ENCODE assay signal across 26 mouse cellular contexts in the genomic region with DNA sequence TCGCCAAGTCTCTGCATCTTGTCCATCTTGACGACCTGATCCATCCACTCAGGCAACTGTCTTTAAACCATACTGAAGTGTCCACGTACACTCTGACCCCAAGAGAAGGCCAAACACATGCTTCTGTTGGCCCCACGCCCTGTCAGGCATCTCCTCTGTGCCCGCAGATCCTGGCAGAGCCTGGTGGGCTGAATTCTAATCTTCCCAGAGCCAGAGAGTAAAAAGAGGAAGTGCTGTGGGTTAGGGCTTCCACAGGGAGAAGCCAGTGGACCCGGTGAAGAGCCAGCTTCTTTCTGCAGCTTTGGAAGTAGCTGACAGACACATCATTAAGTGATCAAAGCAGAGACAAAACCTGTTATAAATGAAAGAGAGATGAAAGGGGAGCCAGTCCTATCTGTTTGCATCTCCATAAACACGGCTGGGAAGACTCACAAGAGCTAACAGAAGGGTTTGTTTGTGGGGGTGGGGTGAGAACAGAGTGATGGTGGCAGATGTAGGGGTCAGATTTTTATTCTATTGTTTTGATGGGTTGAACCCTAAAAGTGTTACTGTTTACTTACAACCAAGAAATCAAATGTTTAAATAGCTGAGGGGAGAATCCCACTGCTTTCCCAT. TPM values are rescaled to one million over a fixed set of nuclear protein-coding genes. Genes with fewer than 3 reads are reported as not detected.
DNase-seq lines count a peak whose midpoint lies in the region; TF ChIP-seq lines count a peak whose summit lies in the region.
"Had no signal": no experiment of that assay in that cellular context is flagged by ENCODE, and none has a peak within 500 bp of the region (broad histone marks: within the 10 kb centered on the region; RNA-seq: fewer than 3 reads in every experiment).

No protein-coding gene starts in this region.

- H3K27ac ChIP-seq in layer of hippocampus, adult 2 months, result peak overlapping the region; percentile 53; the same call in 1 of the 2 replicates
- H3K27ac ChIP-seq: embryonic facial prominence, embryonic 10.5 days; embryonic facial prominence, embryonic 15.5 days; gastrocnemius, adult 2 months; heart, embryonic 10.5 days; heart, embryonic 15.5 days; kidney, embryonic 15.5 days; liver, embryonic 12.5 days; neural tube, embryonic 15.5 days; stomach, embryonic 15.5 days had no signal

- no peak for DNase-seq in layer of hippocampus, adult 2 months (ENCODE audit: low spot score in 2 of 2)
- no peak for DNase-seq in layer of hippocampus, adult 11-12 months (ENCODE audit: low spot score)
- peak; percentile 20 to 30 for DNase-seq in lung, postnatal 4 days
- no peak for DNase-seq in lung, postnatal 36 days
- DNase-seq in MEL-GATA-1-ER (ENCODE audit: extremely low read depth, low read depth), result peak; percentile 65
- no peak for DNase-seq in cerebellum, adult 18-20 months
- DNase-seq: adrenal gland, postnatal 14 days; cerebellum, adult 11-12 months; gastrocnemius, adult 2 months; kidney, adult 18-20 months; kidney, postnatal 36 days; layer of hippocampus, postnatal 36 days; left cerebral cortex, postnatal 4 days; liver, postnatal 0 days; midbrain, embryonic 14.5 days; retina, postnatal 1 day; right cerebral cortex, postnatal 14 days had no signal

- H3K4me3 ChIP-seq in layer of hippocampus, adult 2 months, result no peak overlapping the region
- H3K4me3 ChIP-seq: embryonic facial prominence, embryonic 10.5 days; embryonic facial prominence, embryonic 15.5 days; gastrocnemius, adult 2 months; heart, embryonic 10.5 days; heart, embryonic 15.5 days; kidney, embryonic 15.5 days; liver, embryonic 12.5 days; neural tube, embryonic 15.5 days; stomach, embryonic 15.5 days had no signal

- TF ChIP-seq CTCF in layer of hippocampus, adult 2 months (conservative IDR thresholded peaks at IDR 0.05), result no peak

RNA-seq across cellular contexts. Expression of gene Cplx2, which starts 29.5 kb away (rescaled TPM):
- total RNA-seq in layer of hippocampus, adult 2 months (2021), result 1,000 to 10,000 TPM; 1,009 to 1,066 TPM
- total RNA-seq: G1E had no signal

Comparison
In these comparisons a context has a peak if more than half of its experiments do, and no peak if none do; other contexts are left out.
1. DNase-seq: peak in lung, postnatal 4 days (2 of 2) and MEL-GATA-1-ER (single experiment); none in layer of hippocampus, adult 2 months (0 of 2), layer of hippocampus, adult 11-12 months (single experiment), lung, postnatal 36 days (single experiment) and cerebellum, adult 18-20 months (0 of 2).